Mouse (Mus musculus) adrenal gland, postnatal 4 days (tissue): Measurements from ENCODE around the gene Tmem80. TPM values are rescaled to one million over a fixed set of nuclear protein-coding genes. Genes with fewer than 3 reads are reported as not detected.

Experiments used
- DNase-seq, 2 experiments: peaks; one replicate each; pipeline ENCODE4 v3.0.0; 2021 to 2022; ENCODE audit warnings: low spot score in 2 of 2, mixed read lengths in 2 of 2
- total RNA-seq, 2 experiments: library from RNA; stranded (reverse); gene quantifications; 2 replicates each; pipeline ENCODE4 v1.2.3; 2021

Tmem80 gene
- total RNA-seq, 2 experiments from 2014 or later: 34.8 to 36.6 TPM

- no peak for DNase-seq
Measured at GRCm38 (mm10) chr7:141319446-141319845, 8.1 kb upstream of the Tmem80 start.

GRCm38 (mm10) chr7:141324686-141325085, 2.9 kb upstream of the Tmem80 start:
- no peak for DNase-seq

- DNase-seq: no peak
Measured at GRCm38 (mm10) chr7:141326546-141327446, 743 bp upstream of the Tmem80 start.

- DNase-seq: no peak
Measured at GRCm38 (mm10) chr7:141328373-141328990, 943 bp downstream of the Tmem80 start.

GRCm38 (mm10) chr7:141330706-141331105, 3.2 kb downstream of the Tmem80 start:
- DNase-seq: no peak

- no peak for DNase-seq
Measured at GRCm38 (mm10) chr7:141331990-141332389, 4.5 kb downstream of the Tmem80 start.

GRCm38 (mm10) chr7:141335044-141335579, 7.6 kb downstream of the Tmem80 start:
- DNase-seq: no peak

- no peak for DNase-seq
Measured at GRCm38 (mm10) chr7:141335682-141336081, 8.1 kb downstream of the Tmem80 start.

- DNase-seq: no peak
Measured at GRCm38 (mm10) chr7:141336296-141336695, 8.8 kb downstream of the Tmem80 start.

GRCm38 (mm10) chr7:141337716-141338416, 10.3 kb downstream of the Tmem80 start:
- DNase-seq: no peak

- no peak for DNase-seq
Measured at GRCm38 (mm10) chr7:141338576-141339131, 11.1 kb downstream of the Tmem80 start, which contains the start of gene Eps8l2. Gene Eps8l2 (plus strand): TSS chr7:141338880.

GRCm38 (mm10) chr7:141339215-141339920, 11.8 kb downstream of the Tmem80 start:
- no peak for DNase-seq

GRCm38 (mm10) chr7:141340023-141340422, 12.5 kb downstream of the Tmem80 start:
- DNase-seq: no peak

GRCm38 (mm10) chr7:141340476-141340875, 12.9 kb downstream of the Tmem80 start:
- DNase-seq: no peak

GRCm38 (mm10) chr7:141341689-141342226, 14.2 kb downstream of the Tmem80 start:
- DNase-seq: no peak

GRCm38 (mm10) chr7:141343230-141343629, 15.7 kb downstream of the Tmem80 start:
- DNase-seq: no peak

GRCm38 (mm10) chr7:141343696-141344095, 16.2 kb downstream of the Tmem80 start:
- DNase-seq: no peak

GRCm38 (mm10) chr7:141344787-141345186, 17.2 kb downstream of the Tmem80 start:
- no peak for DNase-seq

- DNase-seq: no peak
Measured at GRCm38 (mm10) chr7:141351061-141351460, 23.5 kb downstream of the Tmem80 start.

GRCm38 (mm10) chr7:141355051-141355450, 27.5 kb downstream of the Tmem80 start:
- no peak for DNase-seq
